Mouse (Mus musculus): ENCODE measurements around the gene Smad6.

Smad6 gene

GRCm38 (mm10) chr9:63909618-63910017 is 112.2 kb downstream of the Smad6 start:
- peak; percentile 82 for DNase-seq

DNA sequence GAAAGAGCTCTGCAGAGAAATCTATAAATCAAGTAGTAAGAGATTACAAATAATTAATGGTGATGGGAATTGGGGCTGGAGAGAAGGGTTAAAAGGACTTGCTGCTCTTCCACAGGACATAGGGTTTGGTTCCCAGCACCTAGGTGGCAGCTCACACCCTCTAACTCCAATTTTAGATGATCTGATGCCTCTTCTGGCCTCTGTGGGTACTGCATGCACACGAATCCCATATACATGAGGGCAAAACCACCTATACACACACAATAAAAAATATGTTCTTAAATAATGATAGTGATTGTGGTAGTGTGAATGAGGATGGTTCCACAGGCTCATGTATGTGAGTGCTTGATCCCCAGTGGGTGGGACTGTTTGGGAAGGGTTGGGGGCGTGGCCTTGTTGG is 117.3 kb downstream of the Smad6 start:
- no peak for DNase-seq

Data from right cerebral cortex, postnatal 14 days (tissue).